Mouse (Mus musculus) hindbrain, embryonic 16.5 days (tissue): ENCODE measurements around the gene Npnt. TPM values are rescaled to one million over a fixed set of nuclear protein-coding genes. Genes with fewer than 3 reads are reported as not detected.

Experiments used
- ATAC-seq: fragments of 200-750 bp; cut with Nextera tagmentation; 2 replicates; pipeline ENCODE4 v1.8.0; 2017; ENCODE audit warnings: moderate TSS enrichment, moderate library complexity
- H3K27ac ChIP-seq: fragments of 300-500 bp; sonication (generic); 2 replicates; pipeline ENCODE4 v1.5.1; 2014; ENCODE audit warnings: low read depth, mild to moderate bottlenecking, control low read depth, low read length, moderate library complexity
- H3K27me3 ChIP-seq: fragments of 300-500 bp; sonication (generic); replicated peaks from 2 replicates; pipeline ENCODE4 v1.6.1; 2014; ENCODE audit warnings: low read length; ENCODE audit not compliant: control insufficient read depth, insufficient read depth
- H3K36me3 ChIP-seq: fragments of 300-500 bp; sonication (generic); 2 replicates; pipeline ENCODE4 v1.6.1; 2014; ENCODE audit warnings: mild to moderate bottlenecking, low read length, moderate library complexity, mixed read lengths; ENCODE audit not compliant: control insufficient read depth, insufficient read depth
- H3K4me1 ChIP-seq: fragments of 300-500 bp; sonication (generic); 2 replicates; pipeline ENCODE4 v1.6.1; 2014; ENCODE audit warnings: low read depth, low read length; ENCODE audit not compliant: control insufficient read depth, insufficient read depth
- H3K4me2 ChIP-seq: fragments of 300-500 bp; sonication (generic); 2 replicates; pipeline ENCODE4 v1.6.1; 2014; ENCODE audit warnings: mild to moderate bottlenecking, low read length, control low read depth, moderate library complexity
- H3K4me3 ChIP-seq: fragments of 300-500 bp; sonication (generic); 2 replicates; pipeline ENCODE4 v1.5.1; 2014; ENCODE audit warnings: mild to moderate bottlenecking, low read length, control low read depth, moderate library complexity
- H3K9ac ChIP-seq: fragments of 300-500 bp; sonication (generic); 2 replicates; pipeline ENCODE4 v1.6.1; 2014; ENCODE audit warnings: low read depth, mild to moderate bottlenecking, control low read depth, low read length, moderate library complexity
- H3K9me3 ChIP-seq: fragments of 300-500 bp; sonication (generic); 2 replicates; pipeline ENCODE4 v1.6.1; 2014; ENCODE audit warnings: mild to moderate bottlenecking, low read length, moderate library complexity; ENCODE audit not compliant: control insufficient read depth
- WGBS: fragments of 180-500 bp; shearing (Covaris S2); extraction: QIAGEN DNeasy Blood & Tissue Kit; methylation state at CpG from one replicate; pipeline ENCODE4 v1.1.7; 2014; 5-methylcytosine and 5-hydroxymethylcytosine counted together
- polyA plus RNA-seq: library from polyadenylated mRNA; unstranded; fragments of >200 nt; fragmentation: Nextera tagmentation; extraction: Ambion mirVana; gene quantifications from 2 replicates; pipeline ENCODE4 v1.2.1, GENCODE M21; 2015

Npnt gene
- 23.8 and 30.0 TPM in 2 replicates for polyA plus RNA-seq

DNA sequence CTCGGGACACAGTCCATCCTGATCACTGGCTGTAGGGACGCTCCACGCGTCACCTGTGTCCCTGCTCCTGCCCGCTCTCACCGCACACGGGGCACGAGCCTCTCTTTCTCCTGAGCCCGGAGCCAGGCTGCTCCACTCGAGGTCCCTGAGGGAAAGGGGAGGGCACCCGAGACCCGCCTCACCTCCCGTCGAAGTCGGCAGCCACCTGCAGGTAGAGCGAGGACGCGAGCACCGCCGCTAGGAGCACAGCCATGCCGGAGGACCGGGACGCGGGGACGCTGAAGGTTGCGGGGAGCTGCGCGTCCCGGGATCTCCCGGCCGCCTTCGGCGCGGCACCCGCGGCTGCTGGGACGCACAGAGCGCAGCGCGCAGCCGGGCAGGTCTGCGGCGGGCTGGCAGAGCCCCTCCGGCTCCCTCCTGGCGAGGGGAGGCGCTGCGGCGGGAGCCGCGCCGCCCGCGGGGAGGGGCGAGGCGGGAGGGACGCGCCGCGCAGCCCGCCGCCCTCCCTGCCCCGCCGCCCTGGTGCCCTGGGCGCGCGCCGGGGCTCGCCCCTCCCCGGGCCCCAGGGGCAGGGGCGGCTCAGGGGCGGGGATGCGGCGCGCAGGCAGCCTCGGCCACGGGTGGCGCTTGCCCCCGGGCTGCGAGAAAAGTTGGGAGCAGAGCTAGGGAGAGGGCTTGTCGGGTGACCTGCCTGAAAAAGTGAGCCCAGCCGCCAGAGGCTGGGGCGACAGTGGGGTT is at the start of gene Npnt:
Npnt (minus strand) TSS at position 501 of the 738 bp plus-strand sequence.
- H3K9me3 ChIP-seq: no peaks in the 10 kb centered on the region
- H3K27ac ChIP-seq: no peak within 1 kb of the TSS
- 0% methylated on average over 52 of the region's 82 CpGs for WGBS
- no peaks in the 10 kb centered on the region for H3K36me3 ChIP-seq
- H3K9ac ChIP-seq: peak within 1 kb of the TSS; percentile 71
- H3K4me1 ChIP-seq: peaks cover 11% of the 10 kb centered on the region
- peak within 1 kb of the TSS; percentile 73 for H3K4me3 ChIP-seq
- no peaks in the 10 kb centered on the region for H3K27me3 ChIP-seq
- peak within 1 kb of the TSS; percentile 72 for H3K4me2 ChIP-seq
- peak; percentile 87 for ATAC-seq

DNA sequence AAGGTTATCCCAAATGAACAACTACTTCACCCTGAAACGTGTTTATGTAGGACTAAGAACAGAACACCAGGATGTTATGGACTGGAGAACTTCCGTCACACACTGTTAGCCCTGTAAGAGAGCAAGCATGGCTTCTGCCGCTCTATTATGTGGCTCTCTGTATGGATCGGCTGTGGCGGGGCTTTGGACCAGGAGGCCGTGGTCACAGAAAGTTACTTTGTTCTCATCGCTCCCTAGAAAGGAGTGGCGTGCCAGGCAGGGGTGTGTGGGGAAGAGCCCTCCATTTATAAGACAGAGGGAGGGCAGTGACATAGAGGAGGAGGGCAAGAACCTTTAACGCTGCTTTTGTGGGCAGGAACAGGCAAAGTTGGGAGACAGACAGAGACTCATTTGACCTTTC is 46.2 kb upstream of the Npnt start:
- no peak overlapping the region for H3K27ac ChIP-seq
- H3K36me3 ChIP-seq: no peaks in the 10 kb centered on the region
- no peaks in the 10 kb centered on the region for H3K9me3 ChIP-seq
- H3K4me3 ChIP-seq: no peak overlapping the region
- no peak overlapping the region for H3K4me2 ChIP-seq
- H3K27me3 ChIP-seq: no peaks in the 10 kb centered on the region
- H3K4me1 ChIP-seq: no peaks in the 10 kb centered on the region
- no peak overlapping the region for H3K9ac ChIP-seq
- peak; percentile 76; the same call in 1 of the 2 replicates for ATAC-seq
- 73% methylated on average over 9 of the region's 9 CpGs for WGBS

DNA sequence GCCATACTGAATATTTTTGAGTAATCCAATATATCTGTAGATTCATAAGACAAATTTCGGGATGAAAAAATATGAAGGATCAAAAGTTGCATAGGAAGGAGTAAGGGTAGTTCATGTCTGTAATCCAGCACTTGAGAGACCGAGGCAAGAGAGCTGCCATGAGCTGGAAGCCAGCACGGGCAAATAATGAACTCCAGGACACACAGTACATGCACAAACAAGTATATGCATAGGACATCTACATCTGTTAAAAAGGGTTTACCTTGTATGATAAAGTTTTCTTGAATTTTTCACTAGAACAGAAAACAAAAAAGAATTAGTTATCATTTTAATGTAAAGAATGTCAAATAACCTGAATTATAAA is 45.8 kb upstream of the Npnt start:
- Histone ChIP-seq H3K36me3 (no peaks in the 10 kb centered on the region), H3K27ac (no peak overlapping the region), H3K9me3 (no peaks in the 10 kb centered on the region), H3K9ac (no peak overlapping the region), H3K4me3 (no peak overlapping the region), H3K4me2 (no peak overlapping the region), H3K4me1 (no peaks in the 10 kb centered on the region), H3K27me3 (no peaks in the 10 kb centered on the region)
- ATAC-seq: no peak
- WGBS: 96% methylated on average over 3 of the region's 3 CpGs

DNA sequence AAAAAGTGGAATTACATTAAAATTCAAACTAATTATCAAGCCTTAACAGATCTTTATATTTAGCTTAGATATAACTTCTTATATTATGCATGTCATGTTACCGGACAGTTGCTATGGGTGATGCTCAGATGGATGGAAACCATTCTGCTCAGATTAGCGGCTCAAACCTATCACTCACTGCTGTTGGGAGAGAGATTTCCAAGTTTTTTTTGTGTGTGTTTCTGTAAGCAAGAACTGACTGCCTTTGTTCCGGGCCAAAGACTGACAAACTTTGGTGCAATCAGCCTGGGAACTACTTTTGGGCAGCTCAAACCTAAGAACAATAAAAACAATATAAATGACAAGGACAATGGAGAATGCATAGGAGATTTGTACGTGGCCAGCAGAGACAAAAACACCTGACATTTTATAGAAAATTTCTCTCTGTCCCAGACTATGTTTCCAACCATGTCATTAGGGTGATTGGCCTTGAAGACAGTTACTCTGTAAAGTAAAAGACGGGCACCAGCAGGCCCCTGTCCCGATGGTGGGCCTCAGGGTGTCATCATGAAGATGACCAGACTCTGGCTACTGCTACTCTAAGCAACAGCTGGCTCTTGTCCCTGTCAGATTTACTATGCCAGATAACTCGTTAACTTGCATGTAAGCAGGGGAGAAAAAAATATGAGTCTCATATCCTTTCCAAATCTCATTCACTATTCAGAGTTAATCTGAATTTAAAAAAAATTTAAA is 45.2 kb upstream of the Npnt start:
- Histone ChIP-seq H3K27me3 (no peaks in the 10 kb centered on the region), H3K4me3 (no peak overlapping the region), H3K4me1 (no peaks in the 10 kb centered on the region), H3K27ac (no peak overlapping the region), H3K9ac (no peak overlapping the region), H3K4me2 (no peak overlapping the region), H3K9me3 (no peaks in the 10 kb centered on the region), H3K36me3 (no peaks in the 10 kb centered on the region)
- WGBS: 80% methylated on average over 7 of the region's 7 CpGs
- ATAC-seq: no peak

DNA sequence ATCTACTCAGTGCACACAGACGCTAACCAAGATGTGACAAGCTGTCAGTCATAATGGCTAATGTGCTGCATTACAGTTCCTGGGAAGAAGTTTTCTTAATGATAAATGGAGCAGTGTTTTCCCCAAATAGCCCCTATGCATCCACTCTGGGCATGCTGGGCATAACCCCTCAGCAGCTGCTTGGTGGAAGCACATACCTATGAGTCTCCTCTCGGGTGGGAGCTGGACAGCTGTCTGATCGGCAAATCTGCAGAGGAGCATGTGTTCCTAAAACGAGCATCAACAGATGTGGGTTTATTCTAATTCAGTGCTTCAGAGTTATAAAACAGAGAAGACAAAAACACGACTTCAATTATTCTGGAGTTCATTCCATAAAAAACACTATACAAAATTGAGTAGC is 36.1 kb upstream of the Npnt start:
- Histone ChIP-seq H3K4me1 (peaks cover 2% of the 10 kb centered on the region; the same call in 1 of the 2 replicates), H3K27me3 (no peaks in the 10 kb centered on the region), H3K36me3 (no peaks in the 10 kb centered on the region), H3K9me3 (no peaks in the 10 kb centered on the region), H3K4me2 (no peak overlapping the region), H3K9ac (no peak overlapping the region), H3K4me3 (no peak overlapping the region), H3K27ac (no peak overlapping the region)
- 87% methylated on average over 5 of the region's 5 CpGs for WGBS
- ATAC-seq: no peak

DNA sequence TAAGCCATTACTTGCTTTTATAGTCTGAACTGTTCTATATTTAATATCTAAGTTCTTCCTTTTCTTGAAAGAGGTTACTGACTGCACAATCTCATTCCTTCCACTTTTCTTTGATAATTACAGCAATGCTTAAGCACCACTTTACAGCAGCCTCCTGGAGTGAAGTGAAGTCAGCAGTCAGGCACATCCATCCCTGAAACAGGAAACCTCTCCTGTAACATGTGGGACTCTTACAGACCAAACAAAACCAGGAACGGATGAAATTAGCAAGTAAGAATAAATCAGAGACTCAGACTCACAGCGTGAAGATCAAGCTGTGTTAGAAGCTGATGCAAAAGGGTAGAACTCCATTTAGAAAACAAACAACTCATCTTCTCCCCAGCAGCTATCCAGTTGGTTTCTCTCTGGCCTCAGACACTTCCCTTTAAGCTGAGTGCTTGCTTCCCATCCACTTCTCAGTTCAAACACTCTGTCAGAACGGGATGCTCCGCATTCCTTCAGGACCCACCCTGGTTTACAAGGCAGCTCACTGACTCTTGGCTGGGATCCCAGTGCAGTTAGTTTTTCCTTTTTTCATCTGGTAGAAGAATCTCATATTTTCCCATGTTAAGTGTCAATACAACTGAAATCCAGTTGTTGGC is 33.9 kb upstream of the Npnt start:
- no peak overlapping the region for H3K27ac ChIP-seq
- 46% methylated on average over 4 of the region's 4 CpGs for WGBS

DNA sequence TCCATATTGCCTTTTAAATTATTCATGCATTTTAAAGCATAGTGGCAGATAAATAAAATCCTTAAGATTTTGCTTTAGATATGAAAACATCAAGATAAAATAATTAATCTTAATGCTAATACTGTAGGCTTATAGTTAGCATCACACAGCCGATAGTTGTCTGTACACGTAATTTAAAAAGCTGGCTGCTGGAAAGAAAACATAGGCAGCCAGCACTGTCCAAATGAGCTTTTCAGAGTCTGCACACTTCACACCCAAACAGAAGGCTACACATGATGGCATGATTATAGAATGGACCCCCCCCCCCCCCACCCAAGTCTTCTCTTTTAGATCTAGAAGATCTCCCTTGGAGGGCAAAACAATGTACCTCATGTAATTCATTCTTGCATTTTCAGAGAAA is 31.9 kb upstream of the Npnt start:
- Histone ChIP-seq H3K27ac (no peak overlapping the region), H3K27me3 (no peaks in the 10 kb centered on the region), H3K4me3 (no peak overlapping the region), H3K9me3 (no peaks in the 10 kb centered on the region), H3K36me3 (no peaks in the 10 kb centered on the region), H3K4me2 (no peak overlapping the region), H3K9ac (no peak overlapping the region), H3K4me1 (peaks cover 2% of the 10 kb centered on the region; the same call in 1 of the 2 replicates)
- no peak for ATAC-seq
- 84% methylated on average over 2 of the region's 2 CpGs for WGBS

More for the DNA sequence above, 33.9 kb upstream of the Npnt start:
- Histone ChIP-seq H3K4me2 (no peak overlapping the region), H3K4me3 (no peak overlapping the region), H3K36me3 (no peaks in the 10 kb centered on the region), H3K27me3 (no peaks in the 10 kb centered on the region), H3K4me1 (peaks cover 2% of the 10 kb centered on the region; the same call in 1 of the 2 replicates), H3K9me3 (no peaks in the 10 kb centered on the region), H3K9ac (no peak overlapping the region)
- no peak for ATAC-seq

DNA sequence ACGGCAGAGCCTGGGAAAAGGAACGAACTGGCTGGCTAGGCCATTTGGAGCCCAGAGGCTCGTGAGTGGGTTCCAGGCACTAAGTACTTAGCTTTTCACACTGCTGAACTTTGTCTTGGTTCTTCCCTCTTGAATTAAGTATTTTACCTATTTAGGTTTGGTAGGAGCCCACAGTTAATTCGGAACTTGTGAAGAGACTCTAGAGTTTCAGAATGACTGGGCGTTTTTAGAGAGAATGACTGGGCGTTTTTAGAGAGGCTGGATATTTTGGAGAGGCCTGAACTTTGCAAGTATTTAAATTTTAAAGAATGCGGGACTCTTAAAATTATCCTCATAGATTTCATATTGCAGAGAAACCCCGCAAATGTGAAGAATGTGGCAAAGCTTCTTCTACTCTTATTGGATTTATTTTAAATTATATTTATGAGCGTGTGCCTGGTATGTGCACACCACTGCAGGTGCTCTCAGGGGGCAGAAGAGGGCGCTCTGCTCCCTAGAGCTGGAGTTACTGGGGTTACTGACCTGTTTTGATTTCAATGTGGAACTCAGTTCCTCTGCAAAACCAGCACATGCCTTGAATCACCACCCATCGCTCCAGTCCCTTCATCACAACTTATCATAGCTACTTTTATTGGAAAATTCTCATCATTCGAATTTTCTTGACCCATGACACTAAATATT is 29.8 kb upstream of the Npnt start:
- Histone ChIP-seq H3K9me3 (no peaks in the 10 kb centered on the region), H3K9ac (no peak overlapping the region), H3K4me3 (no peak overlapping the region), H3K27ac (no peak overlapping the region), H3K4me2 (no peak overlapping the region), H3K27me3 (no peaks in the 10 kb centered on the region), H3K36me3 (no peaks in the 10 kb centered on the region), H3K4me1 (peaks cover 2% of the 10 kb centered on the region; the same call in 1 of the 2 replicates)
- WGBS: 93% methylated on average over 12 of the region's 12 CpGs
- ATAC-seq: no peak

DNA sequence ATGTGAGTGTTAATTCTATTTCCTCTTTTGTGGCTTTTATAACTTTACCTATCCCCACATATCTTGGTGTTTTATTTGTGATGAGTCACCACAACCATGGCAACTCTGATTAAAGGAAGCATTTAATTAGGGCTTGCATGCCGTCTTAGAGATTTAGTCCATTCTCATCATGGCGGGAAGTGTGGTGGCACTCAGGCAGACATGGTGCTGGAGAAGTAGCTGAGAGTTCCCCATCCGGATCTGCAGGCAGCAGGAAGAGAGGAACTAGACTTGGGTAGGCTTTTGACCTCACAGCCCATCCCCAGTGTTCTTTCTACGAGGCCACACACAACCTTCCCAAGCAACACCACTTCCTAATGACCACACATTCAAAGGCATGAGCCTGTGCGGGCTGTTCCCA is 16.2 kb upstream of the Npnt start:
- Histone ChIP-seq H3K36me3 (no peaks in the 10 kb centered on the region), H3K27me3 (no peaks in the 10 kb centered on the region), H3K27ac (no peak overlapping the region), H3K4me3 (no peak overlapping the region), H3K4me2 (no peak overlapping the region), H3K4me1 (no peaks in the 10 kb centered on the region), H3K9me3 (no peaks in the 10 kb centered on the region), H3K9ac (no peak overlapping the region)
- 71% methylated on average over 5 of the region's 5 CpGs for WGBS
- no peak for ATAC-seq
